Mouse (Mus musculus): ENCODE data around the gene Hmgn3.

GRCm38 (mm10) chr9:83116774-83117474 lies 29.6 kb downstream of the Hmgn3 start:
- TF ChIP-seq CTCF (conservative IDR thresholded peaks at IDR 0.05; ENCODE audit: low read length) (no peak), NANOG (IDR thresholded peaks at IDR 0.05; ENCODE audit: borderline replicate concordance, low read length) (no peak), POU5F1 (IDR thresholded peaks at IDR 0.05; ENCODE audit: borderline replicate concordance, low read length) (no peak)

All from E14TG2a.4 (cell line).